Mouse (Mus musculus) heart, embryonic 12.5 days (tissue): Measurements from ENCODE around the gene Rdh1. TPM values are rescaled to one million over a fixed set of nuclear protein-coding genes. Genes with fewer than 3 reads are reported as not detected.
"Not testable (repeated sequence)": the region's sequence is repeated elsewhere in the genome, so short reads cannot be mapped to it uniquely, and the experiment has no call there.

Experiments used
- ATAC-seq: fragments of 200-750 bp; cut with Nextera tagmentation; 2 replicates; pipeline ENCODE4 v1.8.0; 2017; ENCODE audit warnings: moderate TSS enrichment, moderate library complexity; ENCODE audit not compliant: insufficient number of reproducible peaks, low FRiP score
- H3K27ac ChIP-seq: fragments of 300-500 bp; sonication (generic); 2 replicates; pipeline ENCODE4 v1.5.1; 2016; ENCODE audit warnings: mild to moderate bottlenecking, moderate library complexity; ENCODE audit not compliant: poor library complexity, severe bottlenecking
- H3K27me3 ChIP-seq: fragments of 300-500 bp; sonication (generic); replicated peaks from 2 replicates; pipeline ENCODE4 v1.6.1; 2016; ENCODE audit warnings: mild to moderate bottlenecking, moderate library complexity
- H3K36me3 ChIP-seq: fragments of 300-500 bp; sonication (generic); 2 replicates; pipeline ENCODE4 v1.6.1; 2016; ENCODE audit warnings: mild to moderate bottlenecking, moderate library complexity
- H3K4me1 ChIP-seq: fragments of 300-500 bp; sonication (generic); replicated peaks from 2 replicates; pipeline ENCODE4 v1.6.1; 2016; ENCODE audit warnings: mild to moderate bottlenecking
- H3K4me2 ChIP-seq: fragments of 300-500 bp; sonication (generic); 2 replicates; pipeline ENCODE4 v1.6.1; 2016; ENCODE audit warnings: mild to moderate bottlenecking, moderate library complexity
- H3K4me3 ChIP-seq: fragments of 300-500 bp; sonication (generic); 2 replicates; pipeline ENCODE4 v1.5.1; 2016; ENCODE audit warnings: mild to moderate bottlenecking
- H3K9ac ChIP-seq: fragments of 300-500 bp; sonication (generic); 2 replicates; pipeline ENCODE4 v1.6.1; 2016; ENCODE audit warnings: mild to moderate bottlenecking, moderate library complexity
- H3K9me3 ChIP-seq: fragments of 300-500 bp; sonication (generic); replicated peaks from 2 replicates; pipeline ENCODE4 v1.6.1; 2016; ENCODE audit warnings: mild to moderate bottlenecking, moderate library complexity
- WGBS: fragments of 180-500 bp; shearing (Covaris S2); methylation state at CpG from one replicate; pipeline ENCODE4 v1.1.7; 2016; 5-methylcytosine and 5-hydroxymethylcytosine counted together
- polyA plus RNA-seq: library from polyadenylated mRNA; unstranded; fragments of >200 nt; fragmentation: Nextera tagmentation; extraction: Ambion mirVana; gene quantifications from 2 replicates; pipeline ENCODE4 v1.2.1, GENCODE M21; 2016

The Rdh1 gene
- polyA plus RNA-seq, 1 experiment from 2014 or later, result not detected

DNA sequence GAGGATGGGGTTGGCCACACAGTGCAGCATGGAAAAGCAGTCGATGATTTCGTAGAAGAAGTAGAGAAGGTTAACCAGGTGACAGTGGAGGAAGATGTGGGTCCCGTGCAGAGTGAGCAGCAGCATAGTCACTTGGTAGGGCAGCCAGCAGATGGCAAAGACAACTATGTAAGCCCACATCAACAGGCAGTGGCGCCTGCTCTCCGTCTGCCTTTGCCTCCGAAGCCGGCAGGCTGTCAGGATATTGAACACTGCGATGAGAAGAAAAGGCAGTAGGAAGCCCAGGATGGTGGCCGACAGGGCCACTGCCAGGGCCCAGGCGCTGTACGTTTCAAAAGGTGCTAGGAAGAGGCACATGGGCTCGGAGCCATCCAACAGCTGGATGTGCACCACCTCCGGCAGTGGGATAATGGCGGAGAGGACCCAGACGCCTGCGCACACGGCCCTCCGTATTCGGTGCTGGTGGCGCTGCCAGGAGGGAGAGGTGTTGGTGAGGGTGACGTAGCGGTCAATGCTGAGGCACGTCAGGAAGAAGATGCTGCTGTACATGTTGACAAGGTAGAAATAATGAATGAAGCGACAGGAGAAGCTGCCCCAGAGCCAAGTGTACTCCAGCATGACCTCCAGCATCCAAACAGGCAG is 9.3 kb upstream of the Rdh1 start:
- H3K27ac ChIP-seq, result peak overlapping the region; percentile 75
- 42% methylated on average over 24 of the region's 24 CpGs for WGBS
- no peaks in the 10 kb centered on the region for H3K27me3 ChIP-seq
- peak overlapping the region; percentile 72 for H3K9ac ChIP-seq
- no peaks in the 10 kb centered on the region for H3K9me3 ChIP-seq
- H3K36me3 ChIP-seq, result peaks cover 30% of the 10 kb centered on the region
- peak overlapping the region; percentile 48 for H3K4me3 ChIP-seq
- no peak for ATAC-seq
- peaks cover 41% of the 10 kb centered on the region for H3K4me1 ChIP-seq
- H3K4me2 ChIP-seq, result peak overlapping the region; percentile 61

DNA sequence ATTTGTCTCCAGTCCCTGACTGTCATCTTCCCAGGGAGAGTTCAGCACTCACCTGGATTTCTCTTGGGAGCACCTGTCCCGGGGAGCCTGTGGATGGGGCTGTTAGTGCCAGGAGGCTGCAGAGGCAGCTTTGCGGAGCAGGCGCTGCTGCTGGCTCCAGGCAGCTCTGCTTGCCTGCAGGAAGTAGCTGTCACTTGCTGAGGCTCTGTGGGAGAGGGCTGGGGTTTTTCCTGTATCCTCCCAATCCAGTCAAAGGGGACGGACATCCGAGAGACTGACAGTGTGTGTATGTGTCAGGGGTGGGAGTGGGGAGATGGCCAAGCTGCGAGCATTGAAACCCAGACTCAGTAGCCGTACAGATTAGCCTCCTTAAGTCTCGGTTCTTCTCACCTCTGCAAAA is 8.0 kb upstream of the Rdh1 start, which contains the start of gene Gpr182:
Gene Gpr182, minus strand, starts transcription at position 185 of the 400 bp plus-strand sequence.
- 27% methylated on average over 8 of the region's 8 CpGs for WGBS
- Histone ChIP-seq H3K4me3 (peak within 1 kb of the TSS; percentile 48), H3K36me3 (peaks cover 22% of the 10 kb centered on the region), H3K9me3 (no peaks in the 10 kb centered on the region), H3K27me3 (no peaks in the 10 kb centered on the region), H3K4me1 (peaks cover 46% of the 10 kb centered on the region), H3K27ac (peak within 1 kb of the TSS; percentile 75), H3K9ac (peak within 1 kb of the TSS; percentile 72), H3K4me2 (peak within 1 kb of the TSS; percentile 61)
- ATAC-seq, result peak; percentile 78

DNA sequence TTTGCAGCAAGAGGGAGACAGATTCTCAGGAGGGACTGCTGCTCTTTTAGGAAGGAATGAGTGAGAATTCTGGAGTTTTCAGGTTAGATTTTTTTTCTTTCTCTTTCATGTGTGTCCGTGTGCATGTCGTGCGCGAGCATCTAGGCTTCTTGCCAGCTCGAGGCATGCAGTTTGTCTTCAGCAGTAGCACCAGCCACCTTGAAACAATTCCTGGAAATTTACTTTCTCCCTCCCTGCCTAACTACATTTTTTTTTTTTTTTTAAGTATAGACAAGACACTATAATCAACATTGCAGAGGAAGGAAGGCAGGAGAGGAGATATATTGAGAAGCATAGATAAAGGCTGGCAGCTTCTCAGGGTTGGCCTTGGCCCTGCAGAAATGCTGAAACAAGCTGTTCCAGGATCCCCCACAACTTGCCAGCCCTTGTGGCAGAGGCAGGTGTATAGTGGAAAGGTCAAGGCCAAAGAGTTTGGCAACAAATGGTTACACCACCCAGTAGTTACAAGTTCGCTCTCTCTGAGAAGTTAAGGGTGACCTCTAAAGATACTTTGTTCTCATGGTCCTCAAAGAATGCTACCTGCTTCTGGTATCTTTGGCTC is 4.9 kb upstream of the Rdh1 start:
- H3K4me1 ChIP-seq, result peaks cover 25% of the 10 kb centered on the region; the same call in 1 of the 2 replicates
- H3K4me3 ChIP-seq, result no peak overlapping the region
- 65% methylated on average over 6 of the region's 6 CpGs for WGBS
- peak overlapping the region; percentile 72 for H3K27ac ChIP-seq
- H3K27me3 ChIP-seq, result no peaks in the 10 kb centered on the region
- H3K4me2 ChIP-seq, result no peak overlapping the region
- 0 out of 2 replicates have a peak, but pooled peaks have one; percentile 37 for ATAC-seq
- H3K36me3 ChIP-seq, result 0 out of 2 replicates have a peak, but pooled peaks cover 3% of the 10 kb centered on the region
- no peak overlapping the region for H3K9ac ChIP-seq
- peaks cover 6% of the 10 kb centered on the region; the same call in 1 of the 2 replicates for H3K9me3 ChIP-seq

DNA sequence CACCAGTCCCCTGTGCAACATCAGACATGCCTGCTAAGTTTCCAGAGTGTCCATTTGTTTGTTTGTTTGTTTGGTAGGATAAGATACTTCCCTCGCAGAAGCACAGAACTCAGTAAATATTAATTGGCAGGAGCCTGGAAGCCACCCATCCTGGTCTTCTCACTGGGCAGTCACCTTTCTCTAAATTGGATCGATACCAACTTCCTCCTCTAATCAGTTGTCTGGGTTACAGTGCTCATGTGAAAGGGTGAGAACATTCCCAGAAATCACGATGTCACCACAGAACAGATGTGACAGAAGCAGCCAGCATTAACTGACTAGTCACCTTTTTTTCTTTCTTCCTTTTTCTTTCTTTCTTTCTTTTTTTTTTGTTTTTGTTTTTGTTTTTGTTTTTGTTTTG is 4.3 kb upstream of the Rdh1 start:
- peak overlapping the region; percentile 72 for H3K27ac ChIP-seq
- H3K9me3 ChIP-seq, result peaks cover 6% of the 10 kb centered on the region; the same call in 1 of the 2 replicates
- no peaks in the 10 kb centered on the region for H3K27me3 ChIP-seq
- H3K4me2 ChIP-seq, result no peak overlapping the region
- no peak for ATAC-seq
- H3K36me3 ChIP-seq, result no peaks in the 10 kb centered on the region
- H3K4me3 ChIP-seq, result no peak overlapping the region
- H3K9ac ChIP-seq, result no peak overlapping the region
- WGBS, result 44% methylated on average over 3 of the region's 3 CpGs
- H3K4me1 ChIP-seq, result peaks cover 20% of the 10 kb centered on the region; the same call in 1 of the 2 replicates

DNA sequence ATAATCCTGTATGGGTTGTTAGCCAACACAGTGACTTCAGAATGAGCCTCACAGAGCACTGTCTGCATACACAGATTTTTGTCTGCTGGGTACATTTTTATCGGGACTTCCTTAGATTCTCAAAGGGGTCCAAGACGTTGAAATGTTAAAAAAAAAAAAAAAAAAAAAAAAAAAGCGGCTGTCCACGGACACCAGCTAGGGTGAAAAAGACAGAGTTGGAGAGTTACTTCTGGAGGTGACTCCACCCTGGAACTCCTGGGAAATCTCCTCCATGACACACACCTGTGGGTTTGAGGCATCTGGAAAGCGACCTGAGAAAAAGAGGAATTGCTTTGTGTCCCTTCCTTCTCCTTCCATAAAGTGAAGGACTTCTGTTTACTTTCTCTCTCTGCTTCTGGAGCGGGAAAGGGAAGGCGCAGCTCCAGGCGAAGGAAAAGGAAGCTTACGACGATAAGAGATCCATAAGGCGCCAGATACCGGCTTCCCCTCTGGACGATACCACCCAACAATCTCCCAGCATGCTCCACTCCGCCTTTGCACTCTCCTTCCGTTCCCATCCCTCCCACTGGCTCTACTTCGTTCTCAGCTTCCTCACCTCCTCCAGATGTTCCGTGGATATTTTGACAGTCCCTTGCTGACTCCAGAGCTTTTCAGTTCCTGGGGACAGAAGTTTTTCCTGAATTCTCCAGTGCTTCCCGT is 3.6 kb upstream of the Rdh1 start:
- Histone ChIP-seq H3K4me2 (peak overlapping the region; percentile 62), H3K27ac (peak overlapping the region; percentile 80), H3K36me3 (no peaks in the 10 kb centered on the region), H3K9ac (peak overlapping the region; percentile 52; the same call in 1 of the 2 replicates), H3K27me3 (no peaks in the 10 kb centered on the region), H3K4me1 (peaks cover 18% of the 10 kb centered on the region; the same call in 1 of the 2 replicates), H3K4me3 (peak overlapping the region; percentile 23), H3K9me3 (peaks cover 6% of the 10 kb centered on the region; the same call in 1 of the 2 replicates)
- peak; percentile 64 for ATAC-seq
- 11% methylated on average over 17 of the region's 18 CpGs for WGBS

DNA sequence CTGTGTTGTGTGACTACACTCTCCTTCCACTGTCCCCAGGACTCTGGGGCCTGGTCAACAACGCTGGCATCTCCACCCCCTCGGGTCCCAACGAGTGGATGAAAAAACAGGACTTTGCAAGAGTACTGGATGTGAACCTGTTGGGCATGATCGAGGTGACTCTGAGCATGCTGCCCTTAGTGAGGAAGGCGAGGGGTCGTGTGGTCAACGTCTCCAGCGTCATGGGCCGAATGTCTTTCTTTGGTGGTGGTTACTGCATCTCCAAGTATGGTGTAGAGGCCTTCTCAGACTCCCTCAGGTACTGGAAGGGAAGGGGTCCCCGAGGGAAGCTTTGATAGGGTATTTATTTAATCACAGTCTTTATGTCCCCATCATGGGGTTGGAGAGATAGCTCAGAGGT is 3.4 kb downstream of the Rdh1 start:
- not testable (repeated sequence) for H3K27me3 ChIP-seq, H3K9ac ChIP-seq, ATAC-seq, H3K9me3 ChIP-seq, H3K4me2 ChIP-seq, H3K36me3 ChIP-seq, H3K4me3 ChIP-seq, H3K27ac ChIP-seq, H3K4me1 ChIP-seq
- 85% methylated on average over 10 of the region's 10 CpGs for WGBS

DNA sequence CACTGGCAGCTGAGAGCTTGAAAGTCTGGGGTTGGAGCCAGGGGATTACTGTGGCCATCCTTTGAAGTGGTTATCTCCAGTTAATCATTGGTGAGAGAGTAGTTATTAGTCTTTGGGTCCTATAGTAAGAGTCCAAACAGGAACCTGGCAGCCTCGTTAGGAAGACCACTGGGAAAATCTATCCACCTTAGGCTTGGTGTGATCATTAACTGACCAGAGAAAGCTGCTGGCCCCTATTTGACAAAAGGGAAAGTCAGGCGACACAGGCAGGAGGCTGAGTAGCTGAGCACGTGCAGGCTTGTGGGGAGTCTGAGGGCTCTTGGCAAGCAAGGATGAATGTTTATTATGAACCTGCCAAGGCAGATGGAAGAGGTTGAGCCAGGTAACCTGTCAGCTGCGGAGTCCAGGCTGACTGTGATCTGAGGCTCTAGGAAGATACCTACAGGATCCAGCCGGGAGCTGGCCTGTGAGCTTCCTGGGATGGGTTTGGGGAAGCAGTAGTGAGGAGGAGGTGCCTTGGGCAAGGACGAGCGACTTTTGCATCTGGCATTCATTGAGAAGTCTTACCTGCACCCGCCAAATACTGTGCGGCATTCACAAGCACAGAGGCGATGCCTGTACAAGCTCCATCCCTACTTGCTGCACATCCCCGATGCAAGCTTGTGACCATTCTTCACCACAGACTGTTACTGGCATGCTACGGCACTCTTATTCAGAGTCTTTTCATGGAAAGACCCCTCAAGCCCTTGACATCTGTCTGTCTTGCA is 4.6 kb downstream of the Rdh1 start:
- WGBS, result 68% methylated on average over 12 of the region's 12 CpGs
- H3K4me2 ChIP-seq, result no peak overlapping the region
- ATAC-seq, result no peak

DNA sequence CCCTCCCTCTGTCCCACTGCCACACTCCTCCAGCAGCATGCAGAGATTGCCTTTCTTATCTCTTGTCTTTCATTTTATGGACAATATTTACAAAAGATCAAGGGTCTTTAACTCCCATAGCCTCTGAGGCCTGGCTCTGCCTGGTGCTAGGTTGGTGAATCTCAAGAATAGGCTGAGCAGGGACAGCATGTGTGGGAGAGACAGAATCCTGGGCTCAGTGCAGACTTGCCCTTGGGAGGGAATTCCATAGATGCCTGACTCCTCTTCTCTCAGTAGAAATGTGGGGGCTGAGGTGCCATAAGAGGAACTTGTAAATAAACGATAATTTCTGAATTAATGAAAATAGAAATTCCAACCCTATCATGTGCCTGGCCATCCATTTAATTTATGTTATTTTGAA is 7.0 kb downstream of the Rdh1 start:
- no peak for ATAC-seq
- Histone ChIP-seq H3K4me1 (no peaks in the 10 kb centered on the region), H3K27me3 (no peaks in the 10 kb centered on the region; the same call in 1 of the 2 replicates), H3K4me2 (no peak overlapping the region), H3K9ac (no peak overlapping the region), H3K27ac (no peak overlapping the region), H3K4me3 (no peak overlapping the region), H3K9me3 (no peaks in the 10 kb centered on the region), H3K36me3 (no peaks in the 10 kb centered on the region)
- 61% methylated on average over 1 of the region's 1 CpGs for WGBS

More for the DNA sequence above, 4.6 kb downstream of the Rdh1 start:
- Histone ChIP-seq H3K4me3 (no peak overlapping the region), H3K27ac (no peak overlapping the region), H3K9me3 (no peaks in the 10 kb centered on the region), H3K27me3 (no peaks in the 10 kb centered on the region; the same call in 1 of the 2 replicates), H3K36me3 (no peaks in the 10 kb centered on the region), H3K4me1 (no peaks in the 10 kb centered on the region), H3K9ac (no peak overlapping the region)

DNA sequence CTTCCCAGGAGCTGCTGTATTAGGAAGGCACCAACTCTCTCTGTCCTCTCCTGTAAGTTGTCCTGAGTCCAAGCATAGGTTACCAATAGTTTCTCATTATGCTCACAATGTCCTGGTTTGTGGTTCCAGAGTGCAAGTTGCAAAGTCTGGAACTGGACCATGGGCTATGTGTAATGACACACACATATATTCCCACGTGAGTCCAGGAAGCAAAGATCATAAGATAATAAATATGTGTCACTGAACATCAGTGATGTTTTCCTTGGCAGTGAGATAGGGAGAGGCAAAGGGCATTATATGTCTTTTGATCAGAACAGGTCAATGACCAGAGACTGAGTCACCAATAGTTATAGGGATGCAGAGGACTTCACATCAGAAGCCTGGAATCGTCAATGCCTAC is 16.5 kb downstream of the Rdh1 start, which contains the start of gene Rdh9:
Gene Rdh9, plus strand, starts transcription at position 376 of the 400 bp plus-strand sequence.
- no peaks in the 10 kb centered on the region for H3K9me3 ChIP-seq
- 70% methylated on average over 2 of the region's 2 CpGs for WGBS

DNA sequence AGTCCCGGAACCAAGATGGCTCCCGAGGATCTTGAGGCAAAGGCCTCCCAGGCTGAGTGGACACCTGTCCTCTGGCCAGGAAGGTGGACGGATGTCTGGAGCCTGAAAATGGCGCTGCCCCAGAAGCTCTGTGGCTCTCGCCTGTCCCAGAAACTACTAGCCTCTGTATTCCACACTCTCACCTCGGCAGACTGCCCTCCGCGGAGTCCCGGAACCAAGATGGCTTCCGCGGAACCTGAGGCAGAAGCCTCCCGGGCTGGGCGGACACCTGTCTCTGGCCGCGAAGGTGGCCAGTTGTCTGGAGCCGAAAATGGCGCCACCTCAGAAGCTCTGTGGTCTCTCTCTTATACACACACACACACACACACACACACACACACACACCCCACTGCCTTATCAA is 22.8 kb downstream of the Rdh1 start:
- not testable (repeated sequence) for H3K9me3 ChIP-seq, H3K27me3 ChIP-seq, H3K4me3 ChIP-seq, H3K36me3 ChIP-seq, H3K4me2 ChIP-seq, ATAC-seq, H3K4me1 ChIP-seq, H3K9ac ChIP-seq, H3K27ac ChIP-seq
- WGBS, result 92% methylated on average over 17 of the region's 17 CpGs

More for the DNA sequence above, 16.5 kb downstream of the Rdh1 start, which contains the start of gene Rdh9:
- H3K27me3 ChIP-seq, result no peaks in the 10 kb centered on the region
- H3K4me1 ChIP-seq, result no peaks in the 10 kb centered on the region
- no peak for ATAC-seq
- no peak within 1 kb of the TSS for H3K9ac ChIP-seq
- no peak within 1 kb of the TSS for H3K4me3 ChIP-seq
- no peak within 1 kb of the TSS for H3K4me2 ChIP-seq
- H3K27ac ChIP-seq, result no peak within 1 kb of the TSS
- H3K36me3 ChIP-seq, result no peaks in the 10 kb centered on the region
